Mouse (Mus musculus): Measurements from ENCODE around the gene Igfbp1. TPM values are rescaled to one million over a fixed set of nuclear protein-coding genes. Genes with fewer than 3 reads are reported as not detected.

The Igfbp1 gene
- polyA plus RNA-seq (2012; rRNA removed), result not detected in 2 replicates

DNA sequence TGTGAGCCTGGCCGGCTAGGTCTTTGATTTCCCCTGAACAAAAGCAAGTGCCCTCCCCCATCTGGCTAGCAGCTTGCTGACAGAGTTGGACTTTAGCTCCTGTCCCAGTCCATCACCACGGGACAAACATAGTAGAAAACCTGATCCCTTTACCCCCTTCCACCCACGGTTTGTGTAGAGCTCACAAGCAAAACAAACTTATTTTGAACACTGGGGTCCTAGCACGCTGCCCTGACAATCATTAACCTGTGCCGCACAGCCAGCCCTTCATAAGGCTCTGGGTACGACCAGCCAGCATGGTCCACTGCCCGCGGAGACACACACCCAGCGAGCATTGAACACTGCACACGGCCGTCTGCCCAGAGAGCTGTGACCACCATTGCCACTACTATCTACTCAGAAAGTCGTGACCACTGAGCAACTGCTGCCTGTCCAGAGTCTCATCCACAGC is at the start of gene Igfbp1:
Gene Igfbp1 (plus strand): TSS at position 292 of the 451 bp plus-strand sequence.

DNA sequence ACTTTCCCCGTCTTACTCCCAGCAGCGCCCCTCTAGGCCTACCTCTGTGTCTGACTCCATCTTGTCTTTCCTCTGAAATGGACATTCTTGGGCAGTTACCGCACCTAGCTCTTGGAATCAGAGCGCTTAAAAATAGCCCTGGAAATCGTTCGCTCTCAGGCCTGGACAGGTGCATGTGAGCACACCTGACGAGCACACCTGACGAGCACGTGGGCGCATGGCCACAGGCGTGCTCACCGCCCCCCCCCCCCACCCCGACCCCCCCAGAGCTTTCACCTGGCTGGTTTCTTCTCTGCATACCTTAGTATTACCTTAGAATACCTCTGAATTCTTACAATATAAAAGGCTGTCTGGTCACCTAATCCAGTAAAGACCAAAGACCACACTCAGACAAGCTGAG is 9.1 kb upstream of the Igfbp1 start, which contains the start of gene Gm11985:
Gene Gm11985 (minus strand): TSS at position 101 of the 400 bp plus-strand sequence.

GRCm38 (mm10) chr11:7213501-7214341 is 16.1 kb downstream of the Igfbp1 start, which contains the start of gene Igfbp3:
Igfbp3 (minus strand) TSS chr11:7213923.

Other genes starting within 250 kb of the Igfbp1 start
- 0.65 and 0.70 TPM in 2 replicates for gene Adcy1, start 134.3 kb upstream of the Igfbp1 start, polyA plus RNA-seq (2012; rRNA removed)
- gene Gm11985, start 9.2 kb upstream of the Igfbp1 start, polyA plus RNA-seq (2012; rRNA removed), result not detected in 2 replicates
- 81.3 and 97.9 TPM in 2 replicates for gene Igfbp3, start 16.1 kb downstream of the Igfbp1 start, polyA plus RNA-seq (2012; rRNA removed)